Mouse (Mus musculus): Measurements from ENCODE around the gene Zfp90. TPM values are rescaled to one million over a fixed set of nuclear protein-coding genes. Genes with fewer than 3 reads are reported as not detected.

Zfp90 gene
- total RNA-seq, 2 experiments from 2014 or later, result 10.8 to 11.6 TPM

DNA sequence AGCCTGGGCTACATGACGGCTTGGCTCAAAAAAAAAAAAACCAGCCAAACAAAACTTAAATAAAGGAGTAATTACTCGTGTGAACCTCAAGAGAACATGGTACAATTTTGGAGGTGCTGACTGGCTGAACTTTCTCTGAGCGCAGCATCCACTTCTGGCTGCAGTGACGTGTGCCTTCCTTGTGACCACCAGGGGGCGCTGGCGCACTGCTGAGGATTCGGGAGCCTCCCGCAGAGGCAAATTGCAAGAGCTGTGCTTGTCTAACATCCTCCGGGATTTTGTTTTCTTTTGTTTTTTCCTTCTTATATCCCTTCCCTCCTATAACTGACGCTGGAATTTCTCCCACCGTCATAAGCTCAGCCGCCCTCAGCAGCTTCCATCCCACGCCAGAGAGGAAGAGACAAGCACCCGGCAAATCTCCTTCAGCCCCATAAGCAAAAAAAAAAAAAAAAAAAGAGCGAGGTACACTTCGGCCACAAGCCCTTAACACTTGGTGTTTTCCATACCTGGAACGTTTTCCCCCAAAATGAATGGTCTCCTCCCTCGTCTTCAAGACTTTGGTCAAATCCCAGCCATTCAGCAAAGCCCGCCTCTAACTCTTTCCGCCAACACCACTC lies 17.9 kb downstream of the Zfp90 start:
- DNase-seq (ENCODE audit: low spot score in 2 of 2), result peak; percentile 89 to 93

DNA sequence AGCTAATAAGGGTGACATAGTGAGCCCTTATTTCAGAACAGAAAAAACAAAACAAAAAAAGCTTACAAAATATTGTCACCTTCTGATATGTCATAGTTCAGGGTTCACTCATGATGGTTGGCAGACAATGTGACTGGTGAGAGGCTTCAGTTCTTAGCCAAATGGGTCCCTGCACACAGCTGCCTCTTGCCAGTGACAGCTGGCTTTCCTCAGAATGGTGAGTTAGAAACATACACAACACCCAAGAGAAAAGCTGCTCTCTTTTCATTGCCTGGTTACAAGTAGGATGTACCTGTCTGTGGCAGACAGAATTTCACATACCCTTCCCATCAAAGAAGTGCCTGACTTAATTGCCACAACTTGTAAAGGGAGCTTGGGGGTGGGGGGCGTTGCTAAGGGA lies 18.5 kb downstream of the Zfp90 start:
- DNase-seq (ENCODE audit: low spot score in 2 of 2), result no peak

DNA sequence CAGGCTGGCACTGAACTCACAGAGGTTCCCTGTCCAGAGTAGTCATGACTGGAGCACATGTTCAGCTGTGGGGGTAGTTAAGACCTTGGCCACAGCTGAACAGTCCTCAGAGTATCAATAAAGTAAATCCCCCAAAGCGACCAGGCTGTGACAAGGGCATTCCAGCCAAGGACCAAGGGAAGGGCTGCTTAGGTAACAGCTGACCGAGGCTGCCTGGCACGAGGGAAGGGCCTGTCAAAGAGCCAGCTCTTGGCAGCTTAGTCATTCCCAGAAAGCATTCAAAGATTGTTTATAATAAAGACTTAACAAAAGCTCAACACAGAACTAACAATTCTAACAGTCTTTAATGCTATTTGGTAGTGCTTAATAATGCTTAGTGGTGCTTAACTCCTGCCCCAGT lies 22.7 kb downstream of the Zfp90 start:
- no peak for DNase-seq (ENCODE audit: low spot score in 2 of 2)

DNA sequence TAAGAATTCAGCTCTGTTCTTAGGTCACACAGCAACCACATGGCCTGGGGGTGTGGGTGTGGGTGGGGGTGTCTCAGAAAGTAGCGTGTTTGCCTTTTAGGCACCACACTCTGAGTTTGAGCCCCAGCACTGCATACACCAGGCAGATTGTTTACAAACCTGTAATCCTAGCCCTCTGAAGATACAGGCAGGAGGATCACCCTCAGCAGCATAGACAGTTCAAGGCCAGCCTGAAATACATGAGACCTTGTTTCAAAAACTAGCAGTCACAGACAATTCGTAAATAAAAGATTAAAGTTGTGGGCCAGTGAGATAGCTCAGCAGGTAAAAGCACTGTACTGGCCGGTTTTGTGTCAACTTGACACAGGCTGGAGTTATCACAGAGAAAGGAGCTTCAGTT lies 25.0 kb downstream of the Zfp90 start:
- no peak for DNase-seq (ENCODE audit: low spot score in 2 of 2)

DNA sequence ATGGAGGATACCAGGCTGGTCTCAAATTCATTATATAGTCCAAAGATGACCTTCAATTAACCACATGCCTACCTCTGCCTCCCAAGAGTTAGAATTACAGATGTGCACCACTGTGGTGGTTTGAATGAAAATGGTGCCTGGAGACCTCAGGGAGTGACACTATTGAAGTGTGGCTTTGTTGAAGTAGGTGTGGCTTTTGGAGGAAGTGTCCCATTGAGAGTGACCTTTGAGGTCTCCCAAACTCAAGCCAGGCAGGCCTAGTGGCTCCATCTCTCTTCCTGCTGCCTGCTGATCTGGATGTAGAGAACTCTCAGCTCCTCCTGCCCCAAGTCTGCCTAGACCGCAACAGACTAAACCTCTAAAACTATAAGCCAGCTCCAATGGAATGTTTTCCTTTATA lies 27.6 kb downstream of the Zfp90 start:
- no peak for DNase-seq (ENCODE audit: low spot score in 2 of 2)

DNA sequence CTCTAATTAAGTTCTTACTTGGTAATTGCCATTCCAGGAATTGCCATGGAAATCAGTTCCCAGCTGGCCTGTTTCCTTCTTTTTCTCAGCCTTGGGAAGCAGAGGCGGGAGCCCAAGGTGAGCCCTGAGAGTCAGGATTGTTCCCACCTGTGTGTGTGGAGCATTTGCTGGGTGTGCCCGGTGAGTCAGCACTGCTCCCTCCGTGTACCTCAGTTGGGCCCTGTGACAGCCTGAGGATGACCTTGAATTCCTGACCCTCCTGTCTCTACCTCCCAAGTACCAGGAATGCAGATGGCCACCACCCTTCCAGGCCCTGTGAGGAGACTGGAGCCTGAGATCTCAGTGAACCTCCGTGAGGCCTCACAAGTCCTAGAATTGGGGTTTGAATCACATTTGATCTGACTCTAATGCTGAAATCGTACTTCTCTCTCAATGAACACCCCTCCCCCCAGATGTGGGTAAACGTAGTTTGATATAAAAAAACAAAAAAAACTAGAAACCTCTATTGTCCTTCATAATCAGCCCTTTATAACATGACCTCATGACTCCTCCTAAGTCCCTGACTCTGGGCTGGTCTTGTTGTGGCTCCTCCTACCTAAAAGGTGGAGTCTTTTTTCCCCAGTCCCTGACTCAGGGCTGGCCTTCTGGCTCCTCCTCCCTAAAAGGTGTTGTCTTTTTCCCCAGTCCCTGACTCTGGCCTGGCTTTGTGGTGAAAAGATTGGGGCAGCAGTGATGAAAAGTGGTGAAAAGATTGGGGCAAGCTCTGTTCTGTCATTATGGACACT lies 36.4 kb downstream of the Zfp90 start:
- DNase-seq (ENCODE audit: low spot score in 2 of 2), result no peak

DNA sequence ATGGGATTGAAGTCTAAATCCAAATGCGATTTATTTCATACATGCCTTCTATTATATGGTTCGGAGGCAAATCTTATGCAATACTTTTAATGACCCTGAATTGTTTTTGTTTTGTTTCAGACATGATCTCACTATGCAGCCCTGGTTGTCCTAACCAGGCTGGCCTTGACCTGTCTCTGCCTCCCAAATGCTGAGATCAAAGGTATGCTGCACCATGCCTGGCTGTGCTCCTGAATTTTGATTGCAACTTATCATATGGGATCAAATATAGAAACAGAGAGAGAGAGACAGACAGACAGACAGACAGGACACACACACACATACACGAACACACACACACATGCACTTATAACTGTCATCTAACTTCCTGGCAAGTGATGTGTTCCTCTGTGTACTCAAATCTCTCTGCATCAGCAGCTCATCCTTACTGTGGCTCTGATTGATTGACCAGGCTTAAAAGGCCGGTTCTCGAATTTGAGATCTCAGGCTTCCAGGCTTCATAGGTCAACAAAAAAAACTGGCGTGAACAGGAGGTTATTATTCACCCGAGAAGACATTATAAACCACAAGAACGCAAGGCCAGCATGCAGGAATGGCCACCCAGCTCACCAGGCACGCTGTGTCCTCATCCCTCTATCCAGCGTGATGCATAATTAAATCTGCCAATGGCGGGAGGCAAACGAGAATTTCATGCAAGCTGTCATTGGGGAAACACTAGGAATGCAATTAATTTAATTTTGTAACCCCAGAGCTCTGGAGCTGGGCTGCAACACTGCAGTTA lies 37.8 kb downstream of the Zfp90 start:
- no peak for DNase-seq (ENCODE audit: low spot score in 2 of 2)

DNA sequence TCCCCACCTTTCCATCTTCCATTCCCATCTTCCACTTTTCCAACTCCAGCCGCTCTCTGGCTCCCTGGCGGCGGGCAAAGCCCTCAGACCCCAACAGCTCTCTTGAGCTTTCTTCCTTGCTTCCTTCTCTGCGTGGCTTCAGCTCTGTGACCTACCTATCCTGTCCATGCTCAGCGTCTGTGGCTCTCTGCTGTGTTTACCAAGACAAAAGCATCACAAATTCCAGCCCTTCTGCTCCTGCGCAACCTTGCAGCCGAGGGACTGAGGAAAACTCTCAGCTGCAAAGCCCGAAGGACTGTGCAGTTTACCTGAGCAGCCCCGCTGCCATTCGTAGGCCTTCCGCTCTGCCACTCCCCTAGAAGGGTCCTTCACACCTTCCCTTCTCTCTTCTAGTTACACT lies 38.9 kb downstream of the Zfp90 start:
- no peak for DNase-seq (ENCODE audit: low spot score in 2 of 2)

DNA sequence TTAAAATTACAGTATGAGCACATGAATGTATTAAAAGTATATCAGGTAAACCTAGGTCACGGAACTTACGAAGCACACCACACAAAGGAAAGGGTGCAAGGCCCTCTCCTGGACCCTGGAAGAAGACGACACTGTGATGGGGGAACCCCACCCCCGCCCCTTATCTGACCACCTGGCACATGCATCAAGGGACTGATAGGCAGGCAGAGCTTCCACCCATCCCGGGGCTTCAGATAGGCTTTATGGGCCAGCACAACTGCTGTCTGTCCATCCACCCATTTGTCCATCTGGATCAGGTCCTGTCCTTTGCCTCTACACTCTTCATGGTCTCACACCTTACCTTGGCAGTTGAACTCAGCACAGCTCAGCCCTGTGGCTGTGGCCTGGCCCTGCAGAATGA lies 47.0 kb downstream of the Zfp90 start:
- no peak for DNase-seq (ENCODE audit: low spot score in 2 of 2)

DNA sequence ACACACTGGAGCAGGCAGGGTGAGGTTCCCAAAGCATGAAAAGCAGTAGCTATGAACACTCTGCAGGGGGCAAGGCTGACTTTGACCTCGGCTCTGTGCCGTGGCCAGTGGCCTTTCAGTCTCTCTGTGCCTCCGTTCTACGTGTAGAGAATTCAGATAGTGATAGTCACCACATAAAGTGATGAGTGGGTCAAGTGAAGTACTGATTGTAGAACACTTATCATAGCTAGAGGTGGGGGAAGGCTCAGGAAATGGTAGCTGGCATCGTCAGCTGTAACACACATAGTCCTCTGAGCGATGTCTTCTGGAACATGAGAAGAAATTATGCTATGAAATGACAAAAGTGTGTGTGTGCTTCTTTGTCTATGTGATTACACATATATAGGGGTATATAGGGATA lies 48.7 kb downstream of the Zfp90 start:
- DNase-seq (ENCODE audit: low spot score in 2 of 2), result no peak

DNA sequence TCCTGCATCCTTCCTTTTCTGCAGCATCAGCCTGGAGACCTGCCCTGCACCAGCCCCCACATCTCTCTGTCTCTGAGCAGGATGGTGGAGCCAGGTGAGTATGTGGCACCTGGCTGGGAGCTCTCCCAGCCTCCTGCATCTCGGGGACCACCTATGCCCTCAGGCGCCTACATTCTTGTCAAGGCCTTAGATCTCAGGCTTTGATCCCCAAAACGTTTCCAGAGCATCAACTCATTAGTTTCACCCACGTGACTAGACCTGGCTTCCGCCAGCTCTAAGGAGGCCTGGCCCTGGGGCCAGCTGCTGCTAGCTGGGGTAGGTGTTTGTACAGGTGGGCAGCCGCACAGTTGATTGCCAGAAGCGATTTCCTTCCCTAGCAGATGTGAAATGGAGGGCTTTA lies 54.4 kb downstream of the Zfp90 start:
- DNase-seq (ENCODE audit: low spot score in 2 of 2), result no peak

DNA sequence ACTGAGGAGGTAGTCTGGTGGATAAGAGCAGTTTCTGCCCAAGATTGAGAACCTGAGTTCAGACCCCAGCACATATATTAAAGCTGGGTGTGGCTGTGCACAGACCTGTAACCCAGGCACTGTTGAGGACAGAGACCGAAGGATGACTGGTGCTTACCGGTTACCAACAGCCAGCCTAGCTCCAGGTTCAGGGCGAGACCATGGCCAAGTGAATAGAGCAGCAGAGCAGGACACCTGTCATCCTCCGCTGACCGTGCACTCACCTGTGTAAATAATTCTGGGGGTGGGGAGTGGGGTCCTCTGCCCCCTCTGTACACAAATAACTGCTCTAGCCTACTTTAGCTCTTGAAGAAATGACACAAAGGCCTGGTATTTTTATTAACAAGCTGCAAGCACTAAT lies 58.9 kb downstream of the Zfp90 start:
- no peak for DNase-seq (ENCODE audit: low spot score in 2 of 2)

Other genes with a start within 250 kb of the Zfp90 start
- gene Slc7a6, start 246.5 kb upstream of the Zfp90 start, total RNA-seq (2021), result 10 to 100 TPM; 21.0 to 24.4 TPM
- 10 to 100 TPM; 26.2 to 27.0 TPM for gene Slc7a6os, start 204.4 kb upstream of the Zfp90 start, total RNA-seq (2021)
- 10 to 100 TPM; 34.2 to 40.0 TPM for gene Prmt7, start 204.4 kb upstream of the Zfp90 start, total RNA-seq (2021)
- gene Smpd3, start 77.3 kb upstream of the Zfp90 start, total RNA-seq (2021), result 10 to 100 TPM; 51.2 to 59.3 TPM
- gene 6030452D12Rik, start 85.2 kb downstream of the Zfp90 start, total RNA-seq (2021), result not detected
- gene Cdh3, start 95.6 kb downstream of the Zfp90 start, total RNA-seq (2021), result under 1 TPM; 0.33 to 0.44 TPM
- 10 to 100 TPM; 86.5 to 89.9 TPM for gene Gm10073, start 158.1 kb downstream of the Zfp90 start, total RNA-seq (2021)
- 1 to 10 TPM; 2.2 to 2.8 TPM for gene Cdh1, start 188.0 kb downstream of the Zfp90 start, total RNA-seq (2021)